Mouse (Mus musculus) embryo, embryonic 10 days (tissue): ENCODE measurements around the gene Kmt2c.

Source experiments
- DNase-seq: peaks from one replicate; pipeline ENCODE4 v3.0.0-alpha.2; 2015; ENCODE audit warnings: low spot score

Gene Kmt2c

GRCm38 (mm10) chr5:25498346-25498820, at the start of gene Kmt2c:
TSS of gene Kmt2c (minus strand) at chr5:25498783.
- peak; percentile 73 for DNase-seq

DNA sequence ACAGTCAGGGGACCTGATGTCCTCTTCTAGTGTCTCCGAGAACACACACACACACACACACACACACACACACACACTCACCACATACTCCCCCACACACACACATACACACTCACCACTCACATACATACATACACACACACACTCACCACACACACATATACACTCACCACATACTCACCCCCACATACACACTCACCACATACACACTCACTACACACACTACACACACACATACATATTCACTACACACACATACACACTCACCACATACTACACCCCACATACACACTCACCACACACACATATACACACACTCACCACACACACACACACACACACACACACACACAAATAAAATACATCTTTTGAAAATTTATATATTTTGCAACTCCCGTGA, 48.3 kb upstream of the Kmt2c start:
- DNase-seq: no peak

DNA sequence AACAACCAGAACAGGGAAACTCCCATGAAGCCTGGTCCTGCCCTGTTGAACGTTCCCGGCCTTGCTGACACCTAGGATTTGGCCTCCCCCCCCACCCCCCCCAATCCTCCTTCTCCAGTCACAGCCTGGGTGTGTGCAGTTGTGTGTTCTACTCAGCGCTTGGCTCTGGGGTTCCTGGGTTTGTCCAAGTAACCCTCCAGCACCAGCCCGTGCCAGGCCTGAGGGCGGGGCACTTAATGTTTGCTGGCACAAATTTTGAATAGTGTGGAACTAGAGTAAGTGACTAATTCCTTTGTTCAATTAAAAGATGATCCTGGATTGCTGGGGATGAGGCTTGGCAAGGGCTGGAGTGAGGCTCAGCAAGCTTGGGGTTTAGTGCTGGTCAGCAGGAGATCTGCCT, 46.0 kb upstream of the Kmt2c start:
- DNase-seq: no peak

- no peak for DNase-seq
Measured at GRCm38 (mm10) chr5:25544061-25544460, 45.5 kb upstream of the Kmt2c start.

GRCm38 (mm10) chr5:25541661-25542060, 43.1 kb upstream of the Kmt2c start:
- no peak for DNase-seq

DNA sequence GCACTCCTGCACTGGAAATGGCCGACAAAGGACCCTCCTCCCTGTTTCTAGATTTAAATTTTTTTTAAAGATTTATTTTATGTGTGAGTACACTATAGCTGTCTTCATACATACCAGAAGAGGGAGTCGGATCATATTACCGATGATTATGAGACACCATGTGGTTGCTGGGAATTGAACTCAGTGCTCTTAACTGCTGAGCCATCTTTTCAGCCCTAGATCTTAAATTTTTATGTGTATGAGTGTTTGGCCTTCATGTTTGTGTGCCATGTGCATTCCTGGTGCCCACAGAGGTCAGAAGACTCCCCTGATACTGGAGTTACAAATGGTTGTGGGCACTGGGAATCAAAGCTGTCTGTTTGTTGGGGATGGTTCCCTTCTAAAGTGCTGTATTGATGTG, 42.3 kb upstream of the Kmt2c start:
- DNase-seq: no peak

- no peak for DNase-seq
Measured at GRCm38 (mm10) chr5:25540412-25540811, 41.8 kb upstream of the Kmt2c start.

DNA sequence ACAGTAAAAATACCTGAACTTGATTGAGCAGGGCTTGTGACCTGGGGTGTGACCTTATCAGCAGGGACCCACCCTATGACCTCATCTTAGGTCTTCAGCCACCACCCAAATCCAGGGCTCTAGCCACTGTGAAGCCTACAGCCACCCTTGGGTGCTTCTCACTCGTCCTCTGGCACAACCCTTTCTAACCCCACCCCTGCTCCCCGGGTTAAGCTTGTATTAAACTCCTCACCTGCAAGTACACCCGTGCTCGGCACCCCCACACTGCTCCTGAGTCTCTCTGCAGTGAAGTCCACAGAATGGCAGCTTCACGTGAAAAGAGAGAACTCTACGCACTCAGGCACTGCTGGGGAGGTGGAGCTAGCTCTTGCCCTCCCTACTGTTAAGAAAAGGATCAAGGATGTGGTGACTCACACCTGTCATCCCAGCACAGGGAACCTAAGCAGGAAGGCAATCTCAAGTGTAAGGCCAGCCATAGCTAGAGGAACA, 38.4 kb upstream of the Kmt2c start:
- no peak for DNase-seq

DNA sequence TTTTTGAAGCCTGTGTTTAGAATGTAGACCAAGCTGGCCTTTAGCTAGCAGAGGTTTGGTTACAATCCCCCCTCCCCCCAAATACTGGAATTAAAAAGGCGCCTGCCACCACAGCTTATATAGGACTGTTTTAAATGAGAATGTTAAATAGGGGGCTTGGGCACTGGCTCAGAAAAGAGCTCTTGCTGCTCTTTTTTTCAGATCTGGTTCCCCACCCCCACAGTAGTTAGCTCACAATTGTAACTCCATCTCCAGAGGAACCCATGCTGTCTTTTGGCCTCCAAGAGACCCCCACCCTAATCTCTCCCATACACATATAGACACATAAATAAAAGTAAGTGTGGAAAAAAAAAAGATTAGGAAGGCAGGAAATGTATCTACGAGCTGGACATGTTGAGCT, 37.9 kb upstream of the Kmt2c start:
- DNase-seq: no peak

GRCm38 (mm10) chr5:25535566-25535965, 37.0 kb upstream of the Kmt2c start:
- no peak for DNase-seq

- no peak for DNase-seq
Measured at GRCm38 (mm10) chr5:25533298-25533697, 34.7 kb upstream of the Kmt2c start.

DNA sequence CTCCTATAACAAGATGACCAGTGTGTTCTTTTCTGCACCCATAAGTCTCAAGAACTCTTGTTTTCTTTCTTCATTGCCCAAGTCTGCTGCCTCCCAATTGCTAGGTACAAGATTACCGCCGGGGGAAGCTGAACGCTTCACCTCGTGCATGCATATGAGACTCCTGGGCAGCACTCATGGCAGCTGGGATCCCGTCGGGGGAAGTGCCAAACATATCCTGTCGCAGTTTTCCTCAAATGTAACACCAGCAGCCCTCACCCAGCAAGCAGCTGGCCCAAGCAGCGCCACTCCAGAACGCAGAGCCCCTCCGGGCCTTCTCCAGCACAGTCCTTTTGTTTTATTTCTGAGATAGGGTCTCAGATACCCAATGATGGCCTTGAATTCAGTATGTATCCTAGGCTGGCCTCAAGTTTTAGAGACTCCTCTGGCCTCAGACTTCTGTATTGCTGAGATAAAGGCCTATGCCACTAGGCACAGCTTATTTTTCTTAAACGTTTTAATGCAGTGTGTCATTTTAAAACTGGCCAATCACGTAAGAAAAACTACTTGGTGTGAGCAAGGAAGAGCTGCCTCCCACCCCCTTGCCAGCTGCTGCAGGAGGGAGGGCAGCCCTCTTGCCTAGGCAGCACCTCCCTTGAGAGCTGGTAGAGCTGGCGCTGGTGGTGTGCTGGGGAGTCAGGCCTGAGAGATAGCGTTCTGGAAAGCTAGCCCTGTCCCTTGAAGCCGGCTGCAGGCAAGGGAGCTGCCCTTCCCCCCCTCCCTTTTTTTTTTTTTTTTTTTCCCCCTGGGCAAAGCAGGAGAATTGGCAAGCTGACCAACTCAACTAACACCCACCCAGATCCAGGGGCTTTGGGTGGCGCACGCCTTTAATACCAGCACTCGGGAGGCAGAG, 33.9 kb upstream of the Kmt2c start:
- DNase-seq: no peak

GRCm38 (mm10) chr5:25530629-25531028, 32.0 kb upstream of the Kmt2c start:
- no peak for DNase-seq

DNA sequence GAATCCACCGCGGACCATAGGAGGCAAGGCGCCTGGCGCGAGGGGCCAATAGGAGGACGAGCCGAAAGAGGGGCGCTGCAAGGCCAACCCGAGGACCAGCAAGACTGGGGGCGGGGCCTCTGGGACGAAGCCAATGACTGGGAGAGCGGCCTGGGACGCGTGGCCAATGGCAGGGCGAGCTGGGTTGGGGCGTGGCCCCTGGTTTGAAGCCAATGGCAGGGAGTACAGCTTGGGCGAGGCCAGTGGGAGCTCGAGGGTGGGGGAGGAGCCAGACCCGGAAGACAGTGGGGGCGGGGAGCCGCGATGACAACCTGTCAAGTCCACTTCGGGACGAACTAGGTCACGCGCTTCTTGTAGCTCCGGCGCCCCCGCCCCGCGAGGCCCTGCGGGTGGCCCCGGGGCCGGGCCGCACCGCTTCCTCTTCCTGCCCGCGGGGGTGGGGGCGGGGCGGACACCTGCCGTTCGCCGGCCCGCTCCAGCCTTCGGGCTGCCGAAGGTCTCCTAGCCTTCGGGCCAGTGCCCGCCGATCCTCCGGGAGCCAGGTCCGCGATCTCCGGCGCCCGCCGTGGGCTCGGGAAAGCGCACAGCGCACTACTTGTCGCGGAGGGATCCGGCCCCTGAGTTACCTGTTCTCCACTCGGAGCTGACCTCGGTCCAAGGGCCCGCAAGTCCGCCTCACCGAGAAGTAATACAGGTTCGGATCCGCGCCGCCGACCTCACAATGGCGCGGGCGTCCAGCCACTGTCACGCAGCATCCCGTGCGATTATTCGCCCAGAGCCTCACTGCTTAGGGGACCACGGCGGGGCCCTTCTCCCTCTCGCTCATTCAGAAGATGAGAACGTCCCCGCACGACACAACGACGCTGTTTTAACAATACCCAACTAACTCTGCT, 31.2 kb upstream of the Kmt2c start:
- DNase-seq: peak; percentile 99

- DNase-seq: no peak
Measured at GRCm38 (mm10) chr5:25528851-25529528, 30.4 kb upstream of the Kmt2c start.

- DNase-seq: no peak
Measured at GRCm38 (mm10) chr5:25527971-25528370, 29.4 kb upstream of the Kmt2c start.

GRCm38 (mm10) chr5:25526926-25527325, 28.3 kb upstream of the Kmt2c start:
- no peak for DNase-seq

- DNase-seq: no peak
Measured at GRCm38 (mm10) chr5:25526116-25526515, 27.5 kb upstream of the Kmt2c start.

DNA sequence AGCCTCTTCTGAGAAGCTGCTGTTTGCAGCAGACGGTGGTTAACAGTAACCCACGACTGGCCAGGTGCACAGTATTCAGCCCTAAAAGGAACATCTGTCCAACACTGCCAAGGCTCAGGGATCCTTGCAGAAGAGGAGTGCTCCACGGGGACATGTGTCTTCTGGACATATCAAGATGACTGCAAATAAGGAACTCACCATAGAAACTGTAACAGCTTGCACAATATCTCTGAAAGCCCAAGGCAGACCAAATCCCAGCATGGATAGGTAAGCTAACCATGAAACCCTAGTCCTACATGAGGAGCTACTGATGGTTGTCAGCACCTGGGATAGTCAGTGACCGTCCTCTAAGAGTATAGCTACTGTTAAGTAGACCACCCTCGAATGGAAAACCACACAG, 22.9 kb upstream of the Kmt2c start:
- DNase-seq: no peak

GRCm38 (mm10) chr5:25519820-25520219, 21.2 kb upstream of the Kmt2c start:
- DNase-seq: no peak

DNA sequence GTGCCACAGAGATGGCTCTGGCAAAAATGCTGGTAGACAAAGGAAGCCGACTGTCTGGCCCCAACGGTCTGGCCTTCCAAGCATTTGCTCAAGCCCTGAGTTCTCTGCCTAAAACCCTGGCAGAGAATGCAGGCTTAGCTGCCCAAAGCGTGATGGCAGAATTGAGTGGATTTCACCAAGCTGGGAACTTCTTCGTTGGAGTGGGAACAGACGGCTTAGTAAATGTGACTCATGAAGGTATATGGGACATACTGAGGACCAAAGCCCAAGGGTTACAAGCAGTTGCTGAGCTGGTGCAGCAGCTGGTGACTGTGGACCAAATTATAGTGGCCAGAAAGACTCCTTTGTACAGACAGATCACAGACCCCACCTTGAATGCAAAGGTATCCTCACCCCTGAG, 19.0 kb upstream of the Kmt2c start:
- no peak for DNase-seq

DNA sequence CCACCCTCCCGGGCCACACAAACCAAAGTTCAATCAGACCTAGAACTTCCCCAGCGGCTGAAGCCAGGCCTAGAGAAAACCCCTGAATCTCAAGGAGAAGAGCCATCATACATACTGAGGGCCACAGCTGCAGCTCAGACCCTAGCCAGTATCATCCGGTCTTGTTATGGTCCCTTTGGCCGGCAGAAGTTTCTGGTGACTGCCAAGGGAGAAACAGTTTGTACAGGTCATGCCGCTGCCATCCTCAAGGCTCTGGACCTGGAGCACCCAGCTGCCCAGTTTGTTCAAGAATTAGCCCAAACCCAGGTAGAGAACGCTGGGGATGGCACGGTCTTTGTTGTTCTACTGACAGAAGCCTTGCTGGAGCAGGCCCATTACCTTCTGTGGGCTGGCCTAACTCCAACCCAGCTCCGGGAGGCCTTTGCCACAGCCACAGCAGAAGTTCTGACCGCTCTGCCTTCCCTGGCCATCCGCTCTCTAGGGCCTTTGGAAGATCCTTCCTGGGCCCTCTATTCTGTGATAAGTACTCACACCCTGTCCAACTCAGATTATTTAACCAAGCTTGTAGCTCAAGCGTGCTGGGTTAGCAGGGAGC, 17.8 kb upstream of the Kmt2c start:
- DNase-seq: no peak
